Comparison of ENCODE assay signal across 34 mouse cellular contexts in the genomic region with DNA sequence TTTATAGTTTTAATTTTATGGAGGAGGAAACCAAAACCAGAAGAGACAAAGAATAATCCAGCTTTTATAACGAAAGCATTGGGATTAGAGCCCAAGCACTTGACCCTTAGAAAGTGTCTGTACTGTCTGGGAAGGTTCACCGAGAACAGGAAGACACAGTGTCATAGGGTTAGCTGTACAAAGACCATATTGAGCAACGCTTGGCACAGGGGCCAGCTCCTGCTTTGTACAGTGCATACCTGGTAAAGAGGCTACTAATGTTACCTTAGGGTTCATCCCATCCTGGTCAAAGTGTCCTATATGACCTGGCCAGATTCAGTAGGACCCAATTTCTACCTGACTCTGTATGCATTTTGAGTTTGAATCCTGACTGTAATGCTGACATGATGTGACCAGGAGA. TPM values are rescaled to one million over a fixed set of nuclear protein-coding genes. Genes with fewer than 3 reads are reported as not detected.
DNase-seq lines count a peak whose midpoint lies in the region; ATAC-seq and TF ChIP-seq lines count a peak whose summit lies in the region.
"Had no signal": no experiment of that assay in that cellular context is flagged by ENCODE, and none has a peak within 500 bp of the region (broad histone marks: within the 10 kb centered on the region; RNA-seq: fewer than 3 reads in every experiment).

No protein-coding gene starts in this region.

- H3K4me3 ChIP-seq in kidney, adult 2 months (ENCODE audit: insufficient read depth, low read depth, low read length), result no peak overlapping the region
- no peak overlapping the region for H3K4me3 ChIP-seq in liver, embryonic 14.5 days (ENCODE audit: insufficient read depth in 1 of 2, low read depth in 2 of 2, low read length in 2 of 2)
- H3K4me3 ChIP-seq in liver, embryonic 15.5 days (replicated peaks), result no peak overlapping the region
- H3K4me3 ChIP-seq: embryonic facial prominence, embryonic 13.5 days; gastrocnemius, adult 2 months; limb, embryonic 10.5 days; limb, embryonic 15.5 days; megakaryocyte, embryonic 14.5 days; midbrain, embryonic 12.5 days; myocyte; neural tube, embryonic 12.5 days had no signal

- no peak for TF ChIP-seq CTCF in kidney, adult 2 months (conservative IDR thresholded peaks at IDR 0.05; ENCODE audit: insufficient read depth, insufficient read length, low read depth, low read length)
- TF ChIP-seq CTCF in liver, embryonic 14.5 days (IDR thresholded peaks at IDR 0.05; ENCODE audit: low read depth), result no peak

- H3K9ac ChIP-seq in liver, embryonic 14.5 days (replicated peaks), result no peak overlapping the region
- no peak overlapping the region for H3K9ac ChIP-seq in liver, embryonic 15.5 days
- H3K9ac ChIP-seq: embryonic facial prominence, embryonic 13.5 days; hindbrain, embryonic 14.5 days; limb, embryonic 15.5 days; midbrain, embryonic 12.5 days; neural tube, embryonic 12.5 days had no signal

- no peaks in the 10 kb centered on the region for H3K27me3 ChIP-seq in kidney, adult 2 months (replicated peaks; ENCODE audit: control insufficient read depth, insufficient read depth, low read length)
- H3K27me3 ChIP-seq in liver, embryonic 14.5 days (ENCODE audit: control insufficient read depth, insufficient read depth, low read length), result no peaks in the 10 kb centered on the region
- H3K27me3 ChIP-seq in liver, embryonic 15.5 days, result no peaks in the 10 kb centered on the region
- H3K27me3 ChIP-seq: embryonic facial prominence, embryonic 13.5 days; limb, embryonic 15.5 days; megakaryocyte, embryonic 14.5 days; neural tube, embryonic 12.5 days had no signal

- 40% methylated on average over 3 of the region's 3 CpGs for WGBS in kidney, adult 2 months
- 68% methylated on average over 3 of the region's 3 CpGs for WGBS in liver, embryonic 14.5 days (ENCODE audit: insufficient replicate concordance)
- 53% methylated on average over 3 of the region's 3 CpGs for WGBS in liver, embryonic 15.5 days (ENCODE audit: insufficient replicate concordance)

- no peaks in the 10 kb centered on the region for H3K9me3 ChIP-seq in liver, embryonic 14.5 days (ENCODE audit: control insufficient read depth, low read length)
- no peaks in the 10 kb centered on the region for H3K9me3 ChIP-seq in liver, embryonic 15.5 days (replicated peaks)
- H3K9me3 ChIP-seq: embryonic facial prominence, embryonic 13.5 days; limb, embryonic 10.5 days; limb, embryonic 15.5 days; megakaryocyte, embryonic 14.5 days; midbrain, embryonic 12.5 days; neural tube, embryonic 12.5 days had no signal

- H3K36me3 ChIP-seq in kidney, adult 2 months (ENCODE audit: control insufficient read depth, insufficient read depth, low read length), result no peaks in the 10 kb centered on the region
- H3K36me3 ChIP-seq in liver, embryonic 14.5 days (replicated peaks; ENCODE audit: control insufficient read depth, insufficient read depth, low read depth), result no peaks in the 10 kb centered on the region
- peaks cover 3% of the 10 kb centered on the region; the same call in 1 of the 2 replicates for H3K36me3 ChIP-seq in liver, embryonic 15.5 days (replicated peaks)
- H3K36me3 ChIP-seq: embryonic facial prominence, embryonic 13.5 days; limb, embryonic 10.5 days; limb, embryonic 15.5 days; midbrain, embryonic 12.5 days; neural tube, embryonic 12.5 days had no signal

- H3K4me2 ChIP-seq in liver, embryonic 14.5 days (ENCODE audit: low read depth), result peak overlapping the region; percentile 13; the same call in 1 of the 2 replicates
- H3K4me2 ChIP-seq in liver, embryonic 15.5 days, result peak overlapping the region; percentile 18
- H3K4me2 ChIP-seq: embryonic facial prominence, embryonic 13.5 days; heart, embryonic 11.5 days; hindbrain, embryonic 14.5 days; limb, embryonic 15.5 days; midbrain, embryonic 12.5 days; neural tube, embryonic 12.5 days had no signal

- H3K27ac ChIP-seq in kidney, adult 2 months (ENCODE audit: insufficient read depth, low read depth, low read length), result no peak overlapping the region
- no peak overlapping the region for H3K27ac ChIP-seq in liver, embryonic 14.5 days
- peak overlapping the region; percentile 48; the same call in 1 of the 2 replicates for H3K27ac ChIP-seq in liver, embryonic 15.5 days (replicated peaks)
- H3K27ac ChIP-seq: embryonic facial prominence, embryonic 13.5 days; gastrocnemius, adult 2 months; hindbrain, embryonic 14.5 days; limb, embryonic 10.5 days; limb, embryonic 15.5 days; midbrain, embryonic 12.5 days; neural tube, embryonic 12.5 days had no signal

- TF ChIP-seq EP300 in liver, embryonic 14.5 days (IDR thresholded peaks at IDR 0.05; ENCODE audit: low read depth), result no peak

- peak; percentile 87 for DNase-seq in kidney, adult 2 months
- DNase-seq in kidney, postnatal 10 days, result no peak
- DNase-seq in liver, embryonic 14.5 days (ENCODE audit: low read depth in 3 of 3, low spot score in 3 of 3), result no peak
- no peak for DNase-seq in liver
- DNase-seq in right cerebral cortex, postnatal 14 days, result no peak
- no peak for DNase-seq in urinary bladder, adult 2 months (ENCODE audit: low spot score)
- DNase-seq: adrenal gland, postnatal 25 days; cerebellum, adult 11-12 months; cerebellum, postnatal 10 days; gastrocnemius, adult 2 months; gastrocnemius, postnatal 36 days; heart, adult 18-20 months; heart, postnatal 36 days; layer of hippocampus, postnatal 36 days; lung, postnatal 36 days; right cerebral cortex, adult 18-20 months; thymus, adult 2 months; thymus, postnatal 36 days had no signal

- no peak for ATAC-seq in liver, embryonic 14.5 days (ENCODE audit: insufficient read depth)
- no peak for ATAC-seq in liver, embryonic 15.5 days (ENCODE audit: insufficient read depth)
- ATAC-seq: CD4-positive, CD25-positive, alpha-beta regulatory T cell, adult 4 months; forebrain, embryonic 16.5 days had no signal

- peaks cover 12% of the 10 kb centered on the region; the same call in 1 of the 2 replicates for H3K4me1 ChIP-seq in kidney, adult 2 months (ENCODE audit: control insufficient read depth, insufficient read depth, low read length)
- H3K4me1 ChIP-seq in liver, embryonic 14.5 days (replicated peaks; ENCODE audit: control insufficient read depth in 2 of 2, insufficient read depth in 2 of 2, low read length in 1 of 2), result peaks cover 14 to 21% of the 10 kb centered on the region in 2 experiments
- H3K4me1 ChIP-seq in liver, embryonic 15.5 days (replicated peaks), result peaks cover 50% of the 10 kb centered on the region

- no peak for TF ChIP-seq POLR2A in kidney, adult 2 months (IDR thresholded peaks at IDR 0.05; ENCODE audit: low read depth, low read length)

RNA-seq across cellular contexts. Expression of gene Pxmp4, which starts 2.2 kb away (rescaled TPM):
- 118 and 138 TPM in 2 replicates for polyA plus RNA-seq in kidney, adult 2 months (2012; rRNA removed)
- 18.7 and 27.6 TPM in 2 replicates for polyA plus RNA-seq in liver, embryonic 14.5 days (2012; rRNA removed)
- 30.2 and 35.4 TPM in 2 replicates for polyA plus RNA-seq in liver, embryonic 14.5 days (2014; fragmentation: Nextera tagmentation; extraction: Ambion mirVana)
- polyA plus RNA-seq in liver, embryonic 15.5 days (2015; fragmentation: Nextera tagmentation; extraction: Ambion mirVana), result 34.6 and 43.9 TPM in 2 replicates
- polyA plus RNA-seq in urinary bladder, adult 2 months (2012; rRNA removed), result 34.3 and 37.0 TPM in 2 replicates

RNA-seq across cellular contexts. Expression of gene Zfp341, which starts 11.8 kb away (rescaled TPM):
- 4.9 and 5.3 TPM in 2 replicates for polyA plus RNA-seq in kidney, adult 2 months (2012; rRNA removed)
- polyA plus RNA-seq in liver, embryonic 14.5 days (2012; rRNA removed), result 3.6 and 3.9 TPM in 2 replicates
- polyA plus RNA-seq in liver, embryonic 14.5 days (2014; fragmentation: Nextera tagmentation; extraction: Ambion mirVana), result 1.1 and 2.2 TPM in 2 replicates
- polyA plus RNA-seq in liver, embryonic 15.5 days (2015; fragmentation: Nextera tagmentation; extraction: Ambion mirVana), result 2.6 TPM in 2 replicates
- polyA plus RNA-seq in urinary bladder, adult 2 months (2012; rRNA removed), result 3.6 and 3.7 TPM in 2 replicates

RNA-seq across cellular contexts. Expression of gene 4930519P11Rik, which starts 11.9 kb away (rescaled TPM):
- polyA plus RNA-seq in kidney, adult 2 months (2012; rRNA removed), result 0.57 and 0.86 TPM in 2 replicates
- polyA plus RNA-seq in liver, embryonic 14.5 days (2012; rRNA removed), result 0.35 TPM in 1 of 2 replicates, not detected in the other
- polyA plus RNA-seq in liver, embryonic 14.5 days (2014; fragmentation: Nextera tagmentation; extraction: Ambion mirVana), result 0.32 TPM in 1 of 2 replicates, not detected in the other
- polyA plus RNA-seq in liver, embryonic 15.5 days (2015; fragmentation: Nextera tagmentation; extraction: Ambion mirVana), result not detected in 2 replicates
- polyA plus RNA-seq in urinary bladder, adult 2 months (2012; rRNA removed), result 0.43 and 0.49 TPM in 2 replicates
- polyA plus RNA-seq: CD4-positive, CD25-positive, alpha-beta regulatory T cell, adult 4 months; embryonic facial prominence, embryonic 13.5 days; forebrain, embryonic 11.5 days; forebrain, embryonic 16.5 days; heart, embryonic 16.5 days; large intestine, adult 2 months; lung, embryonic 16.5 days had no signal

RNA-seq across cellular contexts. Expression of gene E2f1, which starts 31.6 kb away (rescaled TPM):
- 3.6 and 4.1 TPM in 2 replicates for polyA plus RNA-seq in kidney, adult 2 months (2012; rRNA removed)
- polyA plus RNA-seq in liver, embryonic 14.5 days (2012; rRNA removed), result 26.2 and 26.4 TPM in 2 replicates
- polyA plus RNA-seq in liver, embryonic 14.5 days (2014; fragmentation: Nextera tagmentation; extraction: Ambion mirVana), result 6.0 and 7.6 TPM in 2 replicates
- 19.2 and 23.9 TPM in 2 replicates for polyA plus RNA-seq in liver, embryonic 15.5 days (2015; fragmentation: Nextera tagmentation; extraction: Ambion mirVana)
- 5.0 TPM in 2 replicates for polyA plus RNA-seq in urinary bladder, adult 2 months (2012; rRNA removed)

RNA-seq across cellular contexts. Expression of gene Necab3, which starts 42.6 kb away (rescaled TPM):
- polyA plus RNA-seq in kidney, adult 2 months (2012; rRNA removed), result 1.5 and 1.8 TPM in 2 replicates
- 0.80 and 1.7 TPM in 2 replicates for polyA plus RNA-seq in liver, embryonic 14.5 days (2012; rRNA removed)
- 0.87 and 0.96 TPM in 2 replicates for polyA plus RNA-seq in liver, embryonic 14.5 days (2014; fragmentation: Nextera tagmentation; extraction: Ambion mirVana)
- polyA plus RNA-seq in liver, embryonic 15.5 days (2015; fragmentation: Nextera tagmentation; extraction: Ambion mirVana), result 0.40 and 0.71 TPM in 2 replicates
- polyA plus RNA-seq in urinary bladder, adult 2 months (2012; rRNA removed), result 0.62 and 1.2 TPM in 2 replicates
